Mouse (Mus musculus) spleen, postnatal 4 days (tissue): Measurements from ENCODE around the gene Grasp.

ENCODE experiments used
- DNase-seq, 2 experiments: peaks; one replicate each; pipeline ENCODE4 v3.0.0; 2022; ENCODE audit warnings: low spot score in 2 of 2

Gene Grasp

GRCm38 (mm10) chr15:101247155-101247498 is 23.1 kb downstream of the Grasp start:
- no peak for DNase-seq

GRCm38 (mm10) chr15:101248029-101248710 is 24.2 kb downstream of the Grasp start:
- DNase-seq: no peak

GRCm38 (mm10) chr15:101250220-101250800 is 26.3 kb downstream of the Grasp start:
- no peak for DNase-seq

- DNase-seq: no peak
Observed at GRCm38 (mm10) chr15:101251930-101252329, 27.9 kb downstream of the Grasp start.

- no peak for DNase-seq
Observed at GRCm38 (mm10) chr15:101252614-101253013, 28.6 kb downstream of the Grasp start.

GRCm38 (mm10) chr15:101253563-101253885 is 29.5 kb downstream of the Grasp start:
- DNase-seq: no peak

GRCm38 (mm10) chr15:101253886-101254795 is 30.2 kb downstream of the Grasp start, which contains the start of gene Nr4a1:
TSS of gene Nr4a1 (plus strand) at chr15:101254269.
- peak; percentile 48 to 75 for DNase-seq

- no peak for DNase-seq
Observed at GRCm38 (mm10) chr15:101255842-101256462, 32.0 kb downstream of the Grasp start.

GRCm38 (mm10) chr15:101256463-101257206 is 32.6 kb downstream of the Grasp start:
- DNase-seq: no peak

- peak; percentile 38 to 67 for DNase-seq
Observed at GRCm38 (mm10) chr15:101258420-101258819, 34.4 kb downstream of the Grasp start.

GRCm38 (mm10) chr15:101259922-101260321 is 35.9 kb downstream of the Grasp start:
- no peak for DNase-seq

GRCm38 (mm10) chr15:101260387-101260786 is 36.4 kb downstream of the Grasp start:
- DNase-seq: no peak

GRCm38 (mm10) chr15:101260874-101261622 is 37.1 kb downstream of the Grasp start:
- no peak for DNase-seq

GRCm38 (mm10) chr15:101262502-101262901 is 38.5 kb downstream of the Grasp start:
- peak in 1 of 2 experiments; percentile 47 for DNase-seq

GRCm38 (mm10) chr15:101266132-101266963 is 42.4 kb downstream of the Grasp start:
- peak; percentile 77 to 87 for DNase-seq

GRCm38 (mm10) chr15:101267053-101268032 is 43.4 kb downstream of the Grasp start:
- DNase-seq: no peak

GRCm38 (mm10) chr15:101270101-101270820 is 46.3 kb downstream of the Grasp start:
- DNase-seq: no peak

GRCm38 (mm10) chr15:101271107-101271506 is 47.1 kb downstream of the Grasp start:
- no peak for DNase-seq
